Mouse (Mus musculus) embryonic facial prominence, embryonic 12.5 days (tissue): ENCODE data around the gene Scn11a. TPM values are rescaled to one million over a fixed set of nuclear protein-coding genes. Genes with fewer than 3 reads are reported as not detected.

Experiments used
- ATAC-seq: fragments of 200-750 bp; cut with Nextera tagmentation; 2 replicates; pipeline ENCODE4 v1.8.0; 2017; ENCODE audit not compliant: insufficient number of reproducible peaks, insufficient read depth, low FRiP score, low TSS enrichment
- H3K27ac ChIP-seq: fragments of 300-500 bp; sonication (generic); 2 replicates; pipeline ENCODE4 v1.5.1; 2016; ENCODE audit warnings: mild to moderate bottlenecking
- H3K27me3 ChIP-seq: fragments of 300-500 bp; sonication (generic); 2 replicates; pipeline ENCODE4 v1.6.1; 2016; ENCODE audit warnings: mild to moderate bottlenecking, moderate library complexity
- H3K36me3 ChIP-seq: fragments of 300-500 bp; sonication (generic); 2 replicates; pipeline ENCODE4 v1.6.1; 2016; ENCODE audit warnings: mild to moderate bottlenecking
- H3K4me1 ChIP-seq: fragments of 300-500 bp; sonication (generic); 2 replicates; pipeline ENCODE4 v1.6.1; 2016
- H3K4me2 ChIP-seq: fragments of 300-500 bp; sonication (generic); replicated peaks from 2 replicates; pipeline ENCODE4 v1.6.1; 2016; ENCODE audit warnings: mild to moderate bottlenecking, moderate library complexity
- H3K4me3 ChIP-seq: fragments of 300-500 bp; sonication (generic); 2 replicates; pipeline ENCODE4 v1.5.1; 2016; ENCODE audit warnings: mild to moderate bottlenecking
- H3K9ac ChIP-seq: fragments of 300-500 bp; sonication (generic); 2 replicates; pipeline ENCODE4 v1.6.1; 2016; ENCODE audit warnings: mild to moderate bottlenecking, moderate library complexity
- H3K9me3 ChIP-seq: fragments of 300-500 bp; sonication (generic); 2 replicates; pipeline ENCODE4 v1.6.1; 2016; ENCODE audit warnings: mild to moderate bottlenecking, moderate library complexity
- WGBS: fragments of 180-500 bp; shearing (Covaris S2); methylation state at CpG from one replicate; pipeline ENCODE4 v1.1.7; 2016; 5-methylcytosine and 5-hydroxymethylcytosine counted together
- polyA plus RNA-seq: library from polyadenylated mRNA; unstranded; fragments of >200 nt; fragmentation: Nextera tagmentation; extraction: Ambion mirVana; gene quantifications from 2 replicates; pipeline ENCODE4 v1.2.1, GENCODE M21; 2016

The Scn11a gene
- 0.04 and 0.05 TPM in 2 replicates for polyA plus RNA-seq

DNA sequence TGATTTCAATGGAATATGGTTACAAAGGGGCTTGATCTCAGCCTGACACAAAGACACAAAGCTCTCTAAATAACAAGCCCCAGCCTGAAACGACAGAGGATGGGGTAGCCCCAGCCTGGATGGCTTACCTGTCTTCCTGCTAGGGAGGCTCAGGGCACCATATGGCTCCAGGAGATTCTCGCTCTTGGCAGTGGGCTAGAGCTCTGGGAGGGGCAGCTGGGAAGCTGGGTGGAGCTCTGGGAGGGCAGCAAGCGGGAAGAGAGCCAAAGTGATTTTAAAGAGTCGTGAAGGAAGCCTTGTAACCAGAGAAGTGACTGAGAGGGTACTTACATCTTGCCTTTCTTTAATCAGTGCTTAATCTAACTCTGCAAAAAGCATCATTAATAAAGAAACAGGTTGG, at the start of gene Scn11a:
Scn11a (minus strand) TSS at position 160 of the 400 bp plus-strand sequence.
- no peak within 1 kb of the TSS for H3K4me2 ChIP-seq
- H3K36me3 ChIP-seq = no peaks in the 10 kb centered on the region
- H3K27me3 ChIP-seq = no peaks in the 10 kb centered on the region
- no peak within 1 kb of the TSS for H3K9ac ChIP-seq
- H3K9me3 ChIP-seq = no peaks in the 10 kb centered on the region
- ATAC-seq = no peak
- no peak within 1 kb of the TSS for H3K4me3 ChIP-seq
- H3K4me1 ChIP-seq = no peaks in the 10 kb centered on the region
- WGBS = 34% methylated on average over 4 of the region's 4 CpGs
- no peak within 1 kb of the TSS for H3K27ac ChIP-seq

DNA sequence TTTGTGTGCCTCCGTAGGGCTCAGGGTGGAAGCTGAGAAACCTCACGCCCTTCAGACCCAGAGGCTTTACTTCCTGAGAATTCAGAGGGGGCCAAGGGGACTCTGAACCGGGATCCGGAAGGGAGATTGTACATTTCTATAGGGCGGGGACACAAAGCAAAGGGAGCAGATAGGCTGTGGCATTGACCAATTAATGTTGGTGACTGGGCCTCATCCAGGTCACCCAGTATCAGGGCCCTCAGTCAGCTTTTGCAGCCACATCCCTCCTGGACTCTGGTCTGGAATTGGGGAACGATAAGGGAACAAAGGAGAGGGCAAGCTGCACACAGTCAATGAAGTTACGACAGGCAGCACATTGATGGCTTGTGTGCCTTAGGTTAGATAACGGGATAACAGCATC, 28.9 kb upstream of the Scn11a start:
- no peaks in the 10 kb centered on the region for H3K4me1 ChIP-seq
- H3K27ac ChIP-seq = no peak overlapping the region
- H3K9me3 ChIP-seq = no peaks in the 10 kb centered on the region
- no peak overlapping the region for H3K4me2 ChIP-seq
- no peaks in the 10 kb centered on the region for H3K27me3 ChIP-seq
- WGBS = 47% methylated on average over 8 of the region's 8 CpGs
- no peaks in the 10 kb centered on the region for H3K36me3 ChIP-seq
- no peak overlapping the region for H3K9ac ChIP-seq
- H3K4me3 ChIP-seq = no peak overlapping the region
- ATAC-seq = no peak

DNA sequence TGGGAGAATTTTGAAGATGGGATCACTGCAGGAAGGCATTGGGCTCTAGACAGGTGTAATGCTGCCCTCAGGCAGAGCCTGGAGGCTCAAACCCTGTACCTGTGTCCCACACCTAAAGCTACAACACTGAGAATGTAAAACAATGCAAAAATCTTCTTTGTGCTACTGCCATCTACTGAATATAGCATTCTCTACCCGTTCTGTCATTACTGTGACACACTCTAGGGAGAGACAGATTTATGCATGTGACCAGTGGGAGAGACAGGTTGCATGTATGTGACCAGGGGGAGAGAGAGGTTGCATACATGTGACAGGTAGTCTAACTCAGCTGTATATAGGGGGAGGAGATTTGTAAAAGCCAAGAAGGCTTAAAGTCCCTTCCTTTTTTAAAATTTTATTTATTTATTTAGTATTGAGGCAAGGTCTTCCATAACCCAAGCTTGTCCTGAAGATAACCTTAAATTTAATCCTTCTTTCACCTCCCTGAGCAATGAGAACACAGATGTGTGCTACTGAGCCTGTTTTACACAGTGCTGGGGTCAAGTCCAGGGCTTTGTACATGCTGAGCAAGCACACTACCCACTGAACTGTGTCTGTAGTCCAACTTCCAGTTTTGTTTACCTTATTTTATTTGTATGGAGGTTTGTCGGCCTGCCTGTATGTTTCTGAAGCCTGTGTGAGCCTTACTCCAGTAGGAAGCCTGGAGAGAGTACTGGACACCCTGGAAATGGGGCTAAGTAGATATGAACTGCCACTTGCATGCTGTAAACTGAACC, 28.0 kb upstream of the Scn11a start:
- Histone ChIP-seq H3K9me3 (no peaks in the 10 kb centered on the region), H3K4me1 (no peaks in the 10 kb centered on the region), H3K4me2 (no peak overlapping the region), H3K9ac (no peak overlapping the region), H3K27ac (no peak overlapping the region), H3K27me3 (0 out of 2 replicates have a peak, but pooled peaks cover 6% of the 10 kb centered on the region), H3K36me3 (no peaks in the 10 kb centered on the region), H3K4me3 (no peak overlapping the region)
- WGBS = 70% methylated on average over 2 of the region's 2 CpGs
- ATAC-seq = no peak

DNA sequence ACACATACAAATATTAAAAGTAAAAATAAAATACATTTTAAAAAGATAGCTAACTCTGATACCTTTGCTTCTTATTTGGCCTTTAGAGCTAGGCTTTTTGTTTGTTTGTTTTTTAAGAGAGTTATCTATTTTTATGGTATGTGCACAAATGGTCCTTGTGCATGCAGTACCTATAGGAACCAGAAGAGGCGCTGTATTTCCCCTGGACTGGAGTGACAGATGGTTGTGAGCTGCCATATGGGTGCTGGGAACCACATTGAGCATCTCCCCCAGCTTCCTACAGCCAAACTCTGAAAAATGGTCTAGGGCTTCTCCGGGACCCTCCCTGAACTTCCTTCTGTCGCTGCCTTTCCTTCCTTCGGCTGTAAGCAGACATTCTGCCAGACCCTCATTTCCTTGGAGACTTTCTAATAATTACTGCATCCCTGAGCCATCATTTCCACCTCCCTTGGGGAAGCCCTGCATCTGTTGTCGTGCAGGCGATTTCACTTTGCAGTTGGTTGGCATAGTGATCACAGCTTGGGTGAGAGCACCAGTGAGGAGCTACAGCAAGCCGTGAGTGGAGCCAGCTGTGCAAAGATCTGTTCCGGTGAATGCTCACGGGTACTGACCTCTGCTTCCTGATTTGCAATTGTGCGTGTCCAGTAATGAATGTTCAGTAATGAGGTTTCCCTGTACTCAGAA, 27.2 kb upstream of the Scn11a start:
- no peaks in the 10 kb centered on the region for H3K36me3 ChIP-seq
- no peak overlapping the region for H3K27ac ChIP-seq
- H3K4me1 ChIP-seq = no peaks in the 10 kb centered on the region
- H3K4me3 ChIP-seq = no peak overlapping the region
- WGBS = 60% methylated on average over 10 of the region's 10 CpGs
- no peak overlapping the region for H3K4me2 ChIP-seq
- H3K9me3 ChIP-seq = no peaks in the 10 kb centered on the region
- ATAC-seq = no peak
- no peak overlapping the region for H3K9ac ChIP-seq
- H3K27me3 ChIP-seq = 0 out of 2 replicates have a peak, but pooled peaks cover 6% of the 10 kb centered on the region

DNA sequence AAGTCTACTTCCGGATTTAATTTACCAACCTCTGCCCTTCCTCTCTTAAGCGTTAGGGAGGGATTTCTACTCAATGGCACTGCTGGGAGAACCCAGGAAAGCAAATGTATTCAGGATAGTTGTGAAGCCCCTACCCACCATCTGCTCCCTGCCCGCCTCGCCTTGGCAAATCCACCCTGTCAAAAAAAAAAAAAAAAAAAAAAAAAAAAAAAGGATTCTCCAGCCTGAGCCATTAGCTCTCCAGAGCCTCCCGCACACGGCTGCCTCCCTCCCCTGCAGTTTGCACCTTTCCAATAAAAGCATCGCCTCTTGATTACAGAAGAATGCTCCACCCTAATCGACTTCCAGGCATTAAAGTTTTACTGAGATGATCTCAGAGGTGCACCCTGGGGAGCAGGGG, 24.0 kb upstream of the Scn11a start:
- H3K9ac ChIP-seq = no peak overlapping the region
- peaks cover 5% of the 10 kb centered on the region; the same call in 1 of the 2 replicates for H3K4me1 ChIP-seq
- H3K9me3 ChIP-seq = no peaks in the 10 kb centered on the region
- 27% methylated on average over 8 of the region's 8 CpGs for WGBS
- 0 out of 2 replicates have a peak, but pooled peaks cover 6% of the 10 kb centered on the region for H3K27me3 ChIP-seq
- ATAC-seq = no peak
- H3K36me3 ChIP-seq = no peaks in the 10 kb centered on the region
- H3K4me3 ChIP-seq = no peak overlapping the region
- H3K27ac ChIP-seq = no peak overlapping the region
- H3K4me2 ChIP-seq = no peak overlapping the region

DNA sequence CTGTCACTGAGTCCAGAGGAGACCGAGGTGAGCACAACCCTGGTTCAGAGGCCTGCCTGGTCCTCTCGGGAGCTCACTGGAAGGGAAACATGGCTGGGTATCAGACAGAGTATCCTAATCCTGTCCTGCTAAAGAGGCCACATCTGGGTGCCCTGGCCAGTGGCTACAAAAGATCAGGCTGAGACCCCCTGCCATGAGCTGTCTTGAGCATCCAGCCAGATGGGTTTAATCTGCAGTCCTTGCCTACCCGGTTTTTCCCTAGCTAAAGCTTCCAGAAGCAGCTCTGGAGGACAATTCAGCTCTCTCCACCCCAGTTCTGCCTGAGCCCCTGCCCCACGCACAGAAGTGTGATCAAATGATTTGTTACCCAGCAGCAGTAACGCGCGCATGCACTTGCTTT, 23.4 kb upstream of the Scn11a start:
- no peak overlapping the region for H3K9ac ChIP-seq
- H3K4me1 ChIP-seq = peaks cover 5% of the 10 kb centered on the region; the same call in 1 of the 2 replicates
- no peaks in the 10 kb centered on the region for H3K9me3 ChIP-seq
- no peak for ATAC-seq
- WGBS = 35% methylated on average over 7 of the region's 7 CpGs
- H3K27me3 ChIP-seq = 0 out of 2 replicates have a peak, but pooled peaks cover 6% of the 10 kb centered on the region
- no peak overlapping the region for H3K4me3 ChIP-seq
- H3K27ac ChIP-seq = no peak overlapping the region
- H3K4me2 ChIP-seq = no peak overlapping the region
- no peaks in the 10 kb centered on the region for H3K36me3 ChIP-seq

DNA sequence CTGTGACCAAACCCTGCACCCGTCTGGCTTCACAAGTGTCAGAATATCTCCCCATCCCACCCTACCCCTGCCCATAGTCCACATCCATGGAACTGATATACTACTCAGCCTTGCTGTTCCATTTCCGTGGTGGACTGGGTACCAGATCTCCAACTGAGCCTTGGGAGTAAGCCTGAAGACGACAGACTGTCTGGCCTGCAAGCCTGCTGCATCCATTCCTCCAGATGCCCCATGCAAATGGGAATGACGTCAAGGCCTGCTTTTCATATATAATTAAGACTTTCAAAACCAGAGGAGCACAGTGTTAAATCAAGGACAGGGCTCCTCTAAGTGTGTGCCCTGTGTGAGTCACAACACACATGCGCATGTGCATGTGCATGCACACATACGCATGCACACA, 21.9 kb upstream of the Scn11a start:
- H3K4me2 ChIP-seq = no peak overlapping the region

DNA sequence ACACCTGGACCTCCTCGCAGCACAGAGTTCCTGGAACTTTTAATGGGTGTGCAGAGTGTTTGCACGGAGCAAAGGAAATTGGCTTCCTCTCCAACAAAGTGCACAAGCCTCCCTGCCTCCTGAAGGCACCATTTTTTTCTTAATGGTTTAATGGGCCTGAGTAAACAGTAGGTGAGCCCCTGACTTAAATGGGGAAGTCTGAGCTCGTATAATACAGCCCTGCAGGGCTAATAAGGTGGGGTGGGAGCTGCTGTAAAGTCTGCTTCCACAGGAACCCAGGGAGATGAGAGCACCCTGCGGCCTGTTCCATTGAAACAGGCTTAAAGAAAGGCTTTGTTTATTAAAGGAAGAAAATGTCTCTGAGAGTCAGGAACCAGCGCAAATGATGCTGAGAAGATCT, 19.5 kb upstream of the Scn11a start:
- H3K4me3 ChIP-seq = no peak overlapping the region
- no peak overlapping the region for H3K27ac ChIP-seq
- no peak overlapping the region for H3K9ac ChIP-seq
- WGBS = 34% methylated on average over 5 of the region's 5 CpGs
- no peak overlapping the region for H3K4me2 ChIP-seq
- no peaks in the 10 kb centered on the region for H3K9me3 ChIP-seq
- 0 out of 2 replicates have a peak, but pooled peaks cover 6% of the 10 kb centered on the region for H3K27me3 ChIP-seq
- no peak for ATAC-seq
- H3K36me3 ChIP-seq = no peaks in the 10 kb centered on the region
- peaks cover 9% of the 10 kb centered on the region for H3K4me1 ChIP-seq

More for the DNA sequence above, 21.9 kb upstream of the Scn11a start:
- WGBS = 72% methylated on average over 6 of the region's 6 CpGs
- ATAC-seq = no peak
- Histone ChIP-seq H3K4me3 (no peak overlapping the region), H3K36me3 (no peaks in the 10 kb centered on the region), H3K9ac (no peak overlapping the region), H3K4me1 (peaks cover 9% of the 10 kb centered on the region), H3K9me3 (no peaks in the 10 kb centered on the region), H3K27me3 (0 out of 2 replicates have a peak, but pooled peaks cover 6% of the 10 kb centered on the region), H3K27ac (no peak overlapping the region)

DNA sequence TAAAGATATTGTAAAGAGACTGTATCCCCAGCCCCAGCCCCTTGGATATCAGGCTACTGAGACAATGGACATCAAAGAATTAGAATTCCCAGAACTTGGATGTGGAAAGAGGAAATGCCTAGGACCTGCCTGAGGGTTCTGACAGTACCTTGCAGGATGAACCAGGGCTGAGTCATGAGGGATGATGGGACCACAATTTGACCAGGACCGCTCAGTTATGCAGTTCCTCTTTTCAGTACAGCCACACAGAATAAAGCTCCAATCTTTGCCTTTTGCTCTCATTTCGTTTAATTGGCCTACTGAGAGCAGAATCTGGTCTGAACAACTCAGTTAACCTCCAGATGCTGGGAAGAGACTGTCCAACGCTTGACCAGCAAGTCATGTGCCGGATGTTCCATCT, 18.3 kb upstream of the Scn11a start:
- Histone ChIP-seq H3K36me3 (no peaks in the 10 kb centered on the region), H3K9ac (no peak overlapping the region), H3K4me2 (no peak overlapping the region), H3K27me3 (0 out of 2 replicates have a peak, but pooled peaks cover 2% of the 10 kb centered on the region), H3K9me3 (no peaks in the 10 kb centered on the region), H3K27ac (no peak overlapping the region), H3K4me1 (peaks cover 9% of the 10 kb centered on the region), H3K4me3 (no peak overlapping the region)
- ATAC-seq = no peak
- 83% methylated on average over 4 of the region's 4 CpGs for WGBS

DNA sequence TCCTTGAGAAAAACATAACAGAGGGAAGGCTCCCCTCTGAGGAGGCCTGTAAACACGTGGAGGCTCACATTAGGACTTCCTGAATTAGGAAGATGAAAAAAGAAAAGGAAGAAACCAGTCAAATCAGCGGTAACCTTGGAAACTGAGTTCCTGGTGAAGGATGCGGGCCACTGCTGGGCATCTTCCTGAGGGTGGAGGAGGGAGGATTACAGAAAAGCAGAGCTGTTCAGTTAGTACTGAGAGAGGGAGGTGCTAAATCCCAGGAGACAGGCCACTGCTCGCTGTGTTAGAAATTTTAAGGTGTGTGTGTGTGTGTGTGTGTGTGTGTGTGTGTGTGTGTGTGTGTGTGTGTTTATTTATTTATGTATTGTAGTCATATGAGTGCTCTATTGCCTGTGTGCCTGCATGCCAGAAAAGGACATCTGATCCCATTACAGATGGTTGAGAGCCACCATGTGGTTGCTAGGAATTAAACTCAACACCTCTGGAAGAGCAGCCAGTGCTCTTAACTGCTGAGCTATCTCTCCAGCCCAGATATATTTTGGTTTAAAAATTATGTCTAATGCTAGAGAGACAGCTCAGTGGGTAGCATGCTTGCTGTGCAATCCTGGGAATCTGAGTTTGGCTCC, 17.4 kb upstream of the Scn11a start:
- peaks cover 9% of the 10 kb centered on the region for H3K4me1 ChIP-seq
- H3K36me3 ChIP-seq = no peaks in the 10 kb centered on the region
- no peak overlapping the region for H3K4me2 ChIP-seq
- WGBS = 22% methylated on average over 4 of the region's 4 CpGs
- H3K4me3 ChIP-seq = no peak overlapping the region
- ATAC-seq = no peak
- H3K9me3 ChIP-seq = no peaks in the 10 kb centered on the region
- H3K27ac ChIP-seq = no peak overlapping the region
- H3K27me3 ChIP-seq = no peaks in the 10 kb centered on the region
- H3K9ac ChIP-seq = no peak overlapping the region

DNA sequence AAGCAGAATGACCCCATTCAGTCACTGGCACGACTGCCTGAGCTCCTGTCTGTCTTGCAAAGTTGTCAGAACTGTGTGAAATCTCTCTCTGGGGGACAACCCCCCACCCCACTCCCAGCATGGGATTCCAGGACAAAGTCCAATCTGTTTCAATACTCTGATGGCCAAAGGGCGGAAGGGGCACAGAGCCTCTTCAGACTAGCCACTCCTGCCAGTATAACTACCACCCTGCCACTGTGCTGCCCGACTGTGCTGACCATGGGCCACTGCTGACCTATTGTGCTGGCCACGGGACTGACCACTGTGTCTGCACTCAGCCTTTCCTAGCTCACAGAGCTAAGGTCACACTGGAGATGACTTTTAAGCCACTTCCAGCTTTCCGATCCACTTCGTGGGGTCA, 16.8 kb upstream of the Scn11a start:
- no peaks in the 10 kb centered on the region for H3K27me3 ChIP-seq
- ATAC-seq = no peak
- no peaks in the 10 kb centered on the region for H3K36me3 ChIP-seq
- 26% methylated on average over 6 of the region's 6 CpGs for WGBS
- no peaks in the 10 kb centered on the region for H3K9me3 ChIP-seq
- H3K4me3 ChIP-seq = no peak overlapping the region
- no peak overlapping the region for H3K4me2 ChIP-seq
- H3K27ac ChIP-seq = no peak overlapping the region
- H3K9ac ChIP-seq = no peak overlapping the region
- H3K4me1 ChIP-seq = peaks cover 9% of the 10 kb centered on the region
